ENCODE assay signal across 22 mouse cellular contexts in the genomic region with DNA sequence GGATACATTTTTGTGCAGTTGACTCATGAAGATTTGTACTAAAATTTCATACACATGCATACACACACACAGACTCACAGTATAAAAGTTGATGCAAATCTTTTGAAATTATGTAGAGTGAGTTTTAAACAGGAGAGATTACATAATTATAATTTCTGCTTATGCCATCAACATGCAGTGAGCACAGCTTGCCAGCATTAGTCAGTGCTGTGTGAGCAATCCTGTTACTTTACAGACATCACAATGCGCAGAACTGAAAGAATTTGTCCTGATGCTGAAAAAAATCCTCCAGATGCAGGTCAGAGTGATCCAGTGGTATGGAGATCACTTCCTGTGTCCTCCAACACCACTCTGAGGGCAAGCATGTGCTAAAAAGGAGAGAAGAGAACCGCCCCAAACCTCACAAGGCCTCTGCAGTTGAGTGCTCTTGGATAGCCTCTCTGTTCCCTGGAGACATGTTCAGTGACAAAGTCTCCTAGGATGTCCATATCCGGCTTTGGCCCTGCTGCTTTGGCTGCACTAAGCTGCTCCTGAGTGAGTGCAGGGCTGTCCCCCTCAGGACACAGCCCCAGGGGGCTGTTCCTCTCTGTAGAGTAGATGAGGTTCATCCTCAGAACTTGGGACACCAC.
DNase-seq lines count a peak whose midpoint lies in the region; ATAC-seq lines count a peak whose summit lies in the region.
"Had no signal": no experiment of that assay in that cellular context is flagged by ENCODE, and none has a peak within 500 bp of the region (broad histone marks: within the 10 kb centered on the region; RNA-seq: fewer than 3 reads in every experiment).

No protein-coding gene starts in this region.

- no peak for ATAC-seq in midbrain, embryonic 11.5 days (ENCODE audit: low FRiP score)
- no peak for ATAC-seq in midbrain, embryonic 14.5 days (ENCODE audit: low FRiP score, low TSS enrichment)
- ATAC-seq: CD4-positive, CD25-positive, alpha-beta regulatory T cell, adult 4 months; forebrain, embryonic 16.5 days; intestine, embryonic 16.5 days had no signal

- H3K4me1 ChIP-seq in midbrain, embryonic 11.5 days (ENCODE audit: control insufficient read depth, insufficient read depth, low read length), result no peaks in the 10 kb centered on the region
- H3K4me1 ChIP-seq in midbrain, embryonic 14.5 days (ENCODE audit: control insufficient read depth, insufficient read depth, low read length), result no peaks in the 10 kb centered on the region
- H3K4me1 ChIP-seq: embryonic facial prominence, embryonic 15.5 days; forebrain, embryonic 12.5 days; hindbrain, embryonic 15.5 days had no signal

- H3K36me3 ChIP-seq in midbrain, embryonic 11.5 days (ENCODE audit: control insufficient read depth, insufficient read depth, low read length), result no peaks in the 10 kb centered on the region
- H3K36me3 ChIP-seq in midbrain, embryonic 14.5 days (ENCODE audit: control insufficient read depth, insufficient read depth, low read length), result peaks cover 32% of the 10 kb centered on the region

- H3K4me2 ChIP-seq in midbrain, embryonic 11.5 days, result no peak overlapping the region
- no peak overlapping the region for H3K4me2 ChIP-seq in midbrain, embryonic 14.5 days (ENCODE audit: low read length)
- H3K4me2 ChIP-seq: embryonic facial prominence, embryonic 15.5 days; forebrain, embryonic 12.5 days; heart, embryonic 12.5 days; hindbrain, embryonic 15.5 days had no signal

- no peaks in the 10 kb centered on the region for H3K27me3 ChIP-seq in midbrain, embryonic 11.5 days (ENCODE audit: control insufficient read depth, insufficient read depth, low read length)
- no peaks in the 10 kb centered on the region for H3K27me3 ChIP-seq in midbrain, embryonic 14.5 days (ENCODE audit: control insufficient read depth, insufficient read depth, low read length)
- H3K27me3 ChIP-seq: embryonic facial prominence, embryonic 15.5 days; forebrain, embryonic 12.5 days; heart, embryonic 12.5 days; hindbrain, embryonic 15.5 days had no signal

- no peak overlapping the region for H3K27ac ChIP-seq in midbrain, embryonic 11.5 days (ENCODE audit: low read depth, low read length)
- H3K27ac ChIP-seq in midbrain, embryonic 14.5 days (replicated peaks; ENCODE audit: low read depth, low read length), result no peak overlapping the region
- H3K27ac ChIP-seq: embryonic facial prominence, embryonic 15.5 days; forebrain, embryonic 12.5 days; hindbrain, embryonic 15.5 days had no signal

- no peaks in the 10 kb centered on the region for H3K9me3 ChIP-seq in midbrain, embryonic 11.5 days (ENCODE audit: control insufficient read depth, low read length)
- no peaks in the 10 kb centered on the region for H3K9me3 ChIP-seq in midbrain, embryonic 14.5 days (ENCODE audit: control insufficient read depth, low read length)
- H3K9me3 ChIP-seq: embryonic facial prominence, embryonic 15.5 days; forebrain, embryonic 12.5 days; G1E; heart, embryonic 12.5 days; hindbrain, embryonic 15.5 days had no signal

- intact Hi-C loops in heart, postnatal 10 days (cut with DNase I), result no loop called here

- H3K4me3 ChIP-seq in midbrain, embryonic 11.5 days (ENCODE audit: low read depth, low read length), result no peak overlapping the region
- no peak overlapping the region for H3K4me3 ChIP-seq in midbrain, embryonic 14.5 days (replicated peaks; ENCODE audit: low read depth, low read length)
- H3K4me3 ChIP-seq: embryonic facial prominence, embryonic 15.5 days; forebrain, embryonic 12.5 days; heart, embryonic 12.5 days; hindbrain, embryonic 15.5 days had no signal

- WGBS in midbrain, embryonic 11.5 days, result 91% methylated on average over 3 of the region's 3 CpGs
- 95% methylated on average over 3 of the region's 3 CpGs for WGBS in midbrain, embryonic 14.5 days

- DNase-seq in heart, adult 11 months, result peak; percentile 94
- DNase-seq in heart, postnatal 10 days, result no peak
- peak; percentile 49 for DNase-seq in midbrain, embryonic 11.5 days (ENCODE audit: low spot score, missing footprints)
- DNase-seq in midbrain, embryonic 14.5 days, result no peak
- peak; percentile 71 for DNase-seq in brain, adult 2 months (ENCODE audit: low read depth, low spot score)
- DNase-seq in embryo, embryonic 9.5 days (ENCODE audit: extremely low spot score), result no peak
- no peak for DNase-seq in retina, postnatal 1 day
- DNase-seq: adrenal gland, postnatal 10 days; B cell, adult 2 months; cerebellum, adult 11-12 months; cerebellum, adult 9-10 months; cerebellum, postnatal 25 days; gastrocnemius, postnatal 14 days; heart, postnatal 36 days had no signal

- H3K9ac ChIP-seq in midbrain, embryonic 11.5 days (ENCODE audit: low read length), result no peak overlapping the region
- no peak overlapping the region for H3K9ac ChIP-seq in midbrain, embryonic 14.5 days (replicated peaks; ENCODE audit: low read length)
- H3K9ac ChIP-seq: embryonic facial prominence, embryonic 15.5 days; forebrain, embryonic 12.5 days; heart, embryonic 12.5 days; hindbrain, embryonic 15.5 days had no signal

Comparison
In these comparisons a context has a peak if more than half of its experiments do, and no peak if none do; other contexts are left out.
1. DNase-seq: peak in heart, adult 11 months (single experiment), midbrain, embryonic 11.5 days (single experiment) and brain, adult 2 months (single experiment); none in heart, postnatal 10 days (0 of 2), midbrain, embryonic 14.5 days (single experiment), embryo, embryonic 9.5 days (single experiment) and retina, postnatal 1 day (single experiment).